Mouse (Mus musculus): Measurements from ENCODE around the gene Capn7.

DNA sequence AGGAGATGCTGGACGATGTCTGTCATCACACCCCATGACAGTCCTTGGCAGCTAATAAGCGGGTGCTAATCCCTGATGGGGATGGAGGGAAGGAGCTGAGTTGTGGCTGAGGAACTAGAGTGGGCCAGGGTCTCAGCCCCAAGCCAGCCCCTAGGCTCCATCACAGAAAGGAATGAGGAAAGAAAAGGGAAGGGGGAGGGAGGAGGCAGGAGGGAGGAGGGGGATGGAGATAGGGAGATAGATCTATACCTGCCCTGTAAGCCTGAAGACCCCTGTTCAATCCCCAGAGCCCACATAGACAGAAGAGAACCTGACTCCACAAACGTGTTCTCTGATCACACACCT is 57.1 kb downstream of the Capn7 start:
- TF ChIP-seq POLR2A (IDR thresholded peaks at IDR 0.05; ENCODE audit: low read depth, low read length) (no peak), JUND (conservative IDR thresholded peaks at IDR 0.05; ENCODE audit: low read depth, low read length) (no peak), CTCF (conservative IDR thresholded peaks at IDR 0.05 in 1 of 2, IDR thresholded peaks at IDR 0.05 in 1 of 2; ENCODE audit: low read depth in 2 of 2, low read length in 2 of 2) (no peak), CHD2 (IDR thresholded peaks at IDR 0.05; ENCODE audit: low read length) (no peak), ETS1 (conservative IDR thresholded peaks at IDR 0.05; ENCODE audit: low read depth, low read length) (no peak), MAX (IDR thresholded peaks at IDR 0.05; ENCODE audit: low read length) (no peak)
